Mouse (Mus musculus) mouse trophoblast stem cell (cell line): ENCODE results near the gene Pitpna.

Experiments used
- in situ Hi-C, 2 experiments: fragments of 300-500 bp; cut with MseI, MboI; formaldehyde crosslinking; loops; 2 replicates in 1 of 2; 3 replicates in 1 of 2; pipeline ENCODE4 v1.15.1; 2025

The Pitpna gene

GRCm38 (mm10) chr11:75563851-75564548 lies 23.9 kb upstream of the Pitpna start:
- in situ Hi-C loops = no loop called here

GRCm38 (mm10) chr11:75565849-75566248 lies 22.0 kb upstream of the Pitpna start:
- in situ Hi-C loops = loop anchor here in 1 of 2 experiments (5.0 kb wide), 1 partner anchor 34 kb away; the partner anchor contains the start of gene Slc43a2

GRCm38 (mm10) chr11:75566276-75567196 lies 21.4 kb upstream of the Pitpna start:
- in situ Hi-C loops = loop anchor here in 1 of 2 experiments (5.0 kb wide), 1 partner anchor 34 kb away; the partner anchor contains the start of gene Slc43a2

- in situ Hi-C loops = loop anchor here in 1 of 2 experiments (5.0 kb wide), 1 partner anchor 35 kb away; the partner anchor contains the start of gene Slc43a2
Observed at GRCm38 (mm10) chr11:75567346-75568114, 20.4 kb upstream of the Pitpna start.

GRCm38 (mm10) chr11:75568115-75568511 lies 19.8 kb upstream of the Pitpna start:
- in situ Hi-C loops = loop anchor here in 1 of 2 experiments (5.0 kb wide), 1 partner anchor 36 kb away; the partner anchor contains the start of gene Slc43a2

GRCm38 (mm10) chr11:75568962-75569361 lies 18.9 kb upstream of the Pitpna start:
- in situ Hi-C loops = loop anchor here in 1 of 2 experiments (5.0 kb wide), 1 partner anchor 37 kb away; the partner anchor contains the start of gene Slc43a2

GRCm38 (mm10) chr11:75570375-75571125 lies 17.3 kb upstream of the Pitpna start:
- in situ Hi-C loops = no loop called here

- in situ Hi-C loops = no loop called here
Observed at GRCm38 (mm10) chr11:75571126-75571990, 16.5 kb upstream of the Pitpna start.

GRCm38 (mm10) chr11:75572301-75572791 lies 15.6 kb upstream of the Pitpna start:
- in situ Hi-C loops = no loop called here

GRCm38 (mm10) chr11:75572854-75573650 lies 14.8 kb upstream of the Pitpna start:
- in situ Hi-C loops = no loop called here

GRCm38 (mm10) chr11:75574378-75575123 lies 13.3 kb upstream of the Pitpna start:
- in situ Hi-C loops = loop anchor here in 1 of 2 experiments (5.0 kb wide), 1 partner anchor 47 kb away; no protein-coding TSS in a partner anchor

- in situ Hi-C loops = loop anchor here in 1 of 2 experiments (5.0 kb wide), 1 partner anchor 48 kb away; no protein-coding TSS in a partner anchor
Observed at GRCm38 (mm10) chr11:75575560-75576123, 12.3 kb upstream of the Pitpna start.

- in situ Hi-C loops = loop anchor here in 1 of 2 experiments (5.0 kb wide), 1 partner anchor 51 kb away; no protein-coding TSS in a partner anchor
Observed at GRCm38 (mm10) chr11:75578609-75579008, 9.3 kb upstream of the Pitpna start.

- in situ Hi-C loops = no loop called here
Observed at GRCm38 (mm10) chr11:75581495-75582149, 6.3 kb upstream of the Pitpna start.

GRCm38 (mm10) chr11:75583521-75583920 lies 4.4 kb upstream of the Pitpna start:
- in situ Hi-C loops = no loop called here

- in situ Hi-C loops = no loop called here
Observed at GRCm38 (mm10) chr11:75585061-75585460, 2.8 kb upstream of the Pitpna start.

GRCm38 (mm10) chr11:75585978-75586377 lies 1.9 kb upstream of the Pitpna start:
- in situ Hi-C loops = no loop called here
